Mouse (Mus musculus) brain, embryonic 14.5 days (tissue): Measurements from ENCODE around the gene Zfp653.

Experiments used
- CTCF ChIP-seq: fragments of 200-500 bp; IDR thresholded peaks from 2 replicates; pipeline ENCODE4 v1.5.1; 2012; ENCODE audit warnings: inconsistent platforms, mild to moderate bottlenecking, moderate library complexity, borderline replicate concordance; ENCODE audit not compliant: insufficient read depth, insufficient read length; ENCODE audit errors: extremely low read depth
- POLR2A ChIP-seq: fragments of 200-500 bp; IDR thresholded peaks from 2 replicates; pipeline ENCODE4 v1.6.1; 2012; ENCODE audit warnings: mild to moderate bottlenecking, inconsistent platforms, borderline replicate concordance; ENCODE audit not compliant: poor library complexity, insufficient read depth, insufficient read length, severe bottlenecking; ENCODE audit errors: extremely low read depth

GRCm38 (mm10) chr9:22067195-22067594, 4.0 kb downstream of the Zfp653 start:
- TF ChIP-seq CTCF (no peak), POLR2A (no peak)
